Mouse (Mus musculus): Measurements from ENCODE around the gene Tigd3. TPM values are rescaled to one million over a fixed set of nuclear protein-coding genes. Genes with fewer than 3 reads are reported as not detected.
A peak's percentile ranks its signal among the peaks of the same experiment; 100 is the strongest.

The Tigd3 gene
- total and polyA plus RNA-seq, 3 experiments, result 0.90 to 2.0 (median 1.0) TPM

- no peaks in the 10 kb centered on the region for H3K9me3 ChIP-seq (replicated peaks)
- TF ChIP-seq CTCF (IDR thresholded peaks at IDR 0.05; ENCODE audit: low read depth, low read length) (no peak), TAL1 (conservative IDR thresholded peaks at IDR 0.05; ENCODE audit: low read depth, low read length) (no peak), GATA1 (IDR thresholded peaks at IDR 0.05; ENCODE audit: borderline replicate concordance, low read length) (no peak), POLR2AphosphoS5 (IDR thresholded peaks at IDR 0.05; ENCODE audit: insufficient replicate concordance, low read depth, low read length) (no peak), GATA2 (IDR thresholded peaks at IDR 0.05; ENCODE audit: borderline replicate concordance, low read depth, low read length) (no peak)
- H3K27me3 ChIP-seq (ENCODE audit: insufficient read depth, low read length), result no peaks in the 10 kb centered on the region; the same call in 1 of the 2 replicates
- peaks cover 43% of the 10 kb centered on the region for H3K36me3 ChIP-seq (replicated peaks)
- DNase-seq (ENCODE audit: low spot score), result no peak
- peak overlapping the region; percentile 87 for H3K4me3 ChIP-seq (ENCODE audit: low read depth, low read length)
- H3K4me1 ChIP-seq (ENCODE audit: insufficient read depth, low read depth, low read length), result peaks cover 64% of the 10 kb centered on the region
- ATAC-seq (ENCODE audit: extremely low read depth, insufficient number of reproducible peaks, low FRiP score, poor library complexity, severe bottlenecking), result no peak
Observed at GRCm38 (mm10) chr19:5874391-5874968, 19.5 kb downstream of the Tigd3 start.

- H3K36me3 ChIP-seq (replicated peaks), result peaks cover 57% of the 10 kb centered on the region
- H3K27me3 ChIP-seq (ENCODE audit: insufficient read depth, low read length), result no peaks in the 10 kb centered on the region
- H3K4me3 ChIP-seq (ENCODE audit: low read depth, low read length), result no peak overlapping the region
- DNase-seq (ENCODE audit: low spot score), result no peak
- H3K4me1 ChIP-seq (ENCODE audit: insufficient read depth, low read depth, low read length), result peaks cover 56% of the 10 kb centered on the region
- no peak for TF ChIP-seq TAL1 (conservative IDR thresholded peaks at IDR 0.05; ENCODE audit: low read depth, low read length)
- no peak for TF ChIP-seq GATA1 (IDR thresholded peaks at IDR 0.05; ENCODE audit: borderline replicate concordance, low read length)
- no peak for TF ChIP-seq POLR2AphosphoS5 (IDR thresholded peaks at IDR 0.05; ENCODE audit: insufficient replicate concordance, low read depth, low read length)
- TF ChIP-seq GATA2 (IDR thresholded peaks at IDR 0.05; ENCODE audit: borderline replicate concordance, low read depth, low read length), result no peak
- TF ChIP-seq CTCF (IDR thresholded peaks at IDR 0.05; ENCODE audit: low read depth, low read length), result no peak
- H3K9me3 ChIP-seq (replicated peaks), result no peaks in the 10 kb centered on the region
- ATAC-seq (ENCODE audit: extremely low read depth, insufficient number of reproducible peaks, low FRiP score, poor library complexity, severe bottlenecking), result no peak
Observed at GRCm38 (mm10) chr19:5872931-5873556, 20.9 kb downstream of the Tigd3 start.

- no peak for TF ChIP-seq GATA2 (IDR thresholded peaks at IDR 0.05; ENCODE audit: borderline replicate concordance, low read depth, low read length)
- TF ChIP-seq POLR2AphosphoS5 (IDR thresholded peaks at IDR 0.05; ENCODE audit: insufficient replicate concordance, low read depth, low read length), result no peak
- no peak for TF ChIP-seq CTCF (IDR thresholded peaks at IDR 0.05; ENCODE audit: low read depth, low read length)
- TF ChIP-seq TAL1 (conservative IDR thresholded peaks at IDR 0.05; ENCODE audit: low read depth, low read length), result no peak
- no peak for TF ChIP-seq GATA1 (IDR thresholded peaks at IDR 0.05; ENCODE audit: borderline replicate concordance, low read length)
- no peaks in the 10 kb centered on the region for H3K9me3 ChIP-seq (replicated peaks)
- peaks cover 50% of the 10 kb centered on the region for H3K4me1 ChIP-seq (ENCODE audit: insufficient read depth, low read depth, low read length)
- H3K36me3 ChIP-seq (replicated peaks), result peaks cover 62% of the 10 kb centered on the region
- ATAC-seq (ENCODE audit: extremely low read depth, insufficient number of reproducible peaks, low FRiP score, poor library complexity, severe bottlenecking) (no peak), DNase-seq (ENCODE audit: low spot score) (no peak)
- H3K27me3 ChIP-seq (ENCODE audit: insufficient read depth, low read length), result no peaks in the 10 kb centered on the region
- no peak overlapping the region for H3K4me3 ChIP-seq (ENCODE audit: low read depth, low read length)
Observed at GRCm38 (mm10) chr19:5872528-5872927, 21.4 kb downstream of the Tigd3 start.

GRCm38 (mm10) chr19:5871683-5872082, 22.3 kb downstream of the Tigd3 start:
- Histone ChIP-seq H3K9me3 (replicated peaks) (no peaks in the 10 kb centered on the region), H3K27me3 (ENCODE audit: insufficient read depth, low read length) (no peaks in the 10 kb centered on the region), H3K4me1 (ENCODE audit: insufficient read depth, low read depth, low read length) (peaks cover 49% of the 10 kb centered on the region), H3K4me3 (ENCODE audit: low read depth, low read length) (no peak overlapping the region), H3K36me3 (replicated peaks) (peaks cover 71% of the 10 kb centered on the region)
- no peak for DNase-seq (ENCODE audit: low spot score)
- no peak for ATAC-seq (ENCODE audit: extremely low read depth, insufficient number of reproducible peaks, low FRiP score, poor library complexity, severe bottlenecking)
- no peak for TF ChIP-seq TAL1 (conservative IDR thresholded peaks at IDR 0.05; ENCODE audit: low read depth, low read length)
- TF ChIP-seq GATA2 (IDR thresholded peaks at IDR 0.05; ENCODE audit: borderline replicate concordance, low read depth, low read length), result no peak
- TF ChIP-seq GATA1 (IDR thresholded peaks at IDR 0.05; ENCODE audit: borderline replicate concordance, low read length), result no peak
- TF ChIP-seq POLR2AphosphoS5 (IDR thresholded peaks at IDR 0.05; ENCODE audit: insufficient replicate concordance, low read depth, low read length), result no peak
- TF ChIP-seq CTCF (IDR thresholded peaks at IDR 0.05; ENCODE audit: low read depth, low read length), result no peak

- Histone ChIP-seq H3K4me1 (ENCODE audit: insufficient read depth, low read depth, low read length) (peaks cover 49% of the 10 kb centered on the region), H3K27me3 (ENCODE audit: insufficient read depth, low read length) (no peaks in the 10 kb centered on the region), H3K9me3 (replicated peaks) (no peaks in the 10 kb centered on the region), H3K4me3 (ENCODE audit: low read depth, low read length) (no peak overlapping the region; the same call in 1 of the 2 replicates), H3K36me3 (replicated peaks) (peaks cover 75% of the 10 kb centered on the region)
- TF ChIP-seq GATA2 (IDR thresholded peaks at IDR 0.05; ENCODE audit: borderline replicate concordance, low read depth, low read length), result no peak
- no peak for TF ChIP-seq GATA1 (IDR thresholded peaks at IDR 0.05; ENCODE audit: borderline replicate concordance, low read length)
- TF ChIP-seq CTCF (IDR thresholded peaks at IDR 0.05; ENCODE audit: low read depth, low read length), result no peak
- TF ChIP-seq POLR2AphosphoS5 (IDR thresholded peaks at IDR 0.05; ENCODE audit: insufficient replicate concordance, low read depth, low read length), result no peak
- TF ChIP-seq TAL1 (conservative IDR thresholded peaks at IDR 0.05; ENCODE audit: low read depth, low read length), result no peak
- DNase-seq (ENCODE audit: low spot score), result no peak
- ATAC-seq (ENCODE audit: extremely low read depth, insufficient number of reproducible peaks, low FRiP score, poor library complexity, severe bottlenecking), result no peak
Observed at GRCm38 (mm10) chr19:5871273-5871672, 22.7 kb downstream of the Tigd3 start.

GRCm38 (mm10) chr19:5868096-5868495, 25.9 kb downstream of the Tigd3 start:
- Histone ChIP-seq H3K9me3 (replicated peaks) (no peaks in the 10 kb centered on the region), H3K36me3 (replicated peaks) (peaks cover 98% of the 10 kb centered on the region), H3K4me3 (ENCODE audit: low read depth, low read length) (no peak overlapping the region), H3K27me3 (ENCODE audit: insufficient read depth, low read length) (no peaks in the 10 kb centered on the region), H3K4me1 (ENCODE audit: insufficient read depth, low read depth, low read length) (peaks cover 21% of the 10 kb centered on the region)
- no peak for ATAC-seq (ENCODE audit: extremely low read depth, insufficient number of reproducible peaks, low FRiP score, poor library complexity, severe bottlenecking)
- no peak for DNase-seq (ENCODE audit: low spot score)
- TF ChIP-seq GATA2 (IDR thresholded peaks at IDR 0.05; ENCODE audit: borderline replicate concordance, low read depth, low read length) (no peak), CTCF (IDR thresholded peaks at IDR 0.05; ENCODE audit: low read depth, low read length) (no peak), POLR2AphosphoS5 (IDR thresholded peaks at IDR 0.05; ENCODE audit: insufficient replicate concordance, low read depth, low read length) (no peak), TAL1 (conservative IDR thresholded peaks at IDR 0.05; ENCODE audit: low read depth, low read length) (no peak), GATA1 (IDR thresholded peaks at IDR 0.05; ENCODE audit: borderline replicate concordance, low read length) (no peak)
